Mouse (Mus musculus) midbrain, embryonic 16.5 days (tissue): Measurements from ENCODE around the gene Ttc30b. TPM values are rescaled to one million over a fixed set of nuclear protein-coding genes. Genes with fewer than 3 reads are reported as not detected.

Source experiments
- ATAC-seq: fragments of 200-750 bp; cut with Nextera tagmentation; 2 replicates; pipeline ENCODE4 v1.8.0; 2017; ENCODE audit warnings: moderate TSS enrichment
- H3K27ac ChIP-seq: fragments of 300-500 bp; sonication (generic); 2 replicates; pipeline ENCODE4 v1.5.1; 2014; ENCODE audit warnings: mild to moderate bottlenecking, low read length, mixed read lengths
- H3K27me3 ChIP-seq: fragments of 300-500 bp; sonication (generic); 2 replicates; pipeline ENCODE4 v1.6.1; 2014; ENCODE audit warnings: low read depth, low read length, mixed read lengths; ENCODE audit not compliant: control insufficient read depth, insufficient read depth
- H3K36me3 ChIP-seq: fragments of 300-500 bp; sonication (generic); 2 replicates; pipeline ENCODE4 v1.6.1; 2014; ENCODE audit warnings: mild to moderate bottlenecking, low read length, moderate library complexity, mixed read lengths; ENCODE audit not compliant: control insufficient read depth, insufficient read depth
- H3K4me1 ChIP-seq: fragments of 300-500 bp; sonication (generic); 2 replicates; pipeline ENCODE4 v1.6.1; 2014; ENCODE audit warnings: mild to moderate bottlenecking, low read length, mixed read lengths; ENCODE audit not compliant: control insufficient read depth, insufficient read depth
- H3K4me2 ChIP-seq: fragments of 300-500 bp; sonication (generic); 2 replicates; pipeline ENCODE4 v1.6.1; 2014; ENCODE audit warnings: mild to moderate bottlenecking, low read length, mixed read lengths
- H3K4me3 ChIP-seq: fragments of 300-500 bp; sonication (generic); 2 replicates; pipeline ENCODE4 v1.5.1; 2014; ENCODE audit warnings: low read depth, mild to moderate bottlenecking, low read length, moderate library complexity, mixed read lengths
- H3K9ac ChIP-seq: fragments of 300-500 bp; sonication (generic); 2 replicates; pipeline ENCODE4 v1.6.1; 2014; ENCODE audit warnings: low read depth, low read length, mixed read lengths
- H3K9me3 ChIP-seq: fragments of 300-500 bp; sonication (generic); replicated peaks from 2 replicates; pipeline ENCODE4 v1.6.1; 2014; ENCODE audit warnings: mild to moderate bottlenecking, low read length, mixed read lengths; ENCODE audit not compliant: control insufficient read depth, poor library complexity, severe bottlenecking
- WGBS: fragments of 180-500 bp; shearing (Covaris S2); extraction: QIAGEN DNeasy Blood & Tissue Kit; methylation state at CpG from one replicate; pipeline ENCODE4 v1.1.7; 2014; 5-methylcytosine and 5-hydroxymethylcytosine counted together
- polyA plus RNA-seq: library from polyadenylated mRNA; unstranded; fragments of >200 nt; fragmentation: Nextera tagmentation; extraction: Ambion mirVana; gene quantifications from 2 replicates; pipeline ENCODE4 v1.2.1, GENCODE M21; 2015

The Ttc30b gene
- polyA plus RNA-seq, 1 experiment from 2014 or later = 22.7 TPM

DNA sequence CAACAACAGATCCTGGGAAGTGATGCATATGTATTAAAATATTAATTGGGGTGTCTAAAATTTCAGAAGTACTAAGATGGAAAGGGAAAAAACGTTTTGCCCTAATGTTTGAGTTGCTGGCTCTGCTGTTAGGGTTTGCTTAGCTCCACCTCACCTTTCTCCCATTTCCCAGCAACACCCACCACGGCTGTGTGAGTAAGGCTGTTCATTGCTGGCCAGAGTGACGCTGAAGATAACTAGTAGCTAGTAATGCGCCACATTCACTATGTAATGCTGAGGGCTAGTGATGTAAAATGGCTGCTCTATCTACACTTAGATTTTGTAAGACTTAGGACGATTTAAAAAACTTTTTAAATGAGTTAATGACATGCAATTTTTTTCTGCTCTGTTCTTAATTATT, 42.7 kb downstream of the Ttc30b start:
- 92% methylated on average over 5 of the region's 5 CpGs for WGBS
- Histone ChIP-seq H3K36me3 (peaks cover 6% of the 10 kb centered on the region), H3K9ac (no peak overlapping the region), H3K27ac (no peak overlapping the region), H3K4me2 (no peak overlapping the region), H3K4me3 (no peak overlapping the region), H3K4me1 (no peaks in the 10 kb centered on the region), H3K27me3 (no peaks in the 10 kb centered on the region), H3K9me3 (no peaks in the 10 kb centered on the region)
- no peak for ATAC-seq

DNA sequence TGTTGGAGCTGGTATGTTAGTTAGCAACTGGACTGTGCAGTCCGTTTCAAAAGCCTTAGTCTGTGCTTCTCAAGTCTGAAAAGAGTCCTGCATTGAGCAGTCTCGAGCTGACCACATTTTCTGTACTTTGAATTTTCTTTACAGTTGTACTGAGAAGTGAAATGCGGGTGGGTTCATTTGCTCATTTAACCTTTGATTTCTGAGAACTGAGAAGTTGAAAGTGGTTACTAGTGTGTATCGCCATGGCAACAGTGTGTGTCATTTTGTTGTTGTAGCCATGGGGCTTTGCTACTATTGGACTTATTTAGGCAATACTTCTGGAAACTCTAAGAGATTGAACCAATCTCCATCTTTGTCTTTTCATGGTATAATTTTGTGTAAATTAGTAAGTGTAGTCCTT, 46.4 kb downstream of the Ttc30b start:
- 50% methylated on average over 4 of the region's 4 CpGs for WGBS

More for the DNA sequence above, 46.4 kb downstream of the Ttc30b start:
- no peaks in the 10 kb centered on the region for H3K9me3 ChIP-seq
- H3K4me2 ChIP-seq = no peak overlapping the region
- no peak overlapping the region for H3K4me3 ChIP-seq
- no peaks in the 10 kb centered on the region for H3K4me1 ChIP-seq
- H3K27ac ChIP-seq = no peak overlapping the region
- no peak overlapping the region for H3K9ac ChIP-seq
- ATAC-seq = no peak
- H3K27me3 ChIP-seq = no peaks in the 10 kb centered on the region
- H3K36me3 ChIP-seq = 0 out of 2 replicates have a peak, but pooled peaks cover 2% of the 10 kb centered on the region

Other genes starting within 250 kb of the Ttc30b start
- gene Nfe2l2, start 233.9 kb downstream of the Ttc30b start, polyA plus RNA-seq = 9.3 and 9.8 TPM in 2 replicates
- gene Agps, start 106.4 kb downstream of the Ttc30b start, polyA plus RNA-seq = 26.5 and 26.7 TPM in 2 replicates
- 0.78 and 1.2 TPM in 2 replicates for gene Ttc30a2, start 39.6 kb upstream of the Ttc30b start, polyA plus RNA-seq
- gene Ttc30a1, start 43.4 kb upstream of the Ttc30b start, polyA plus RNA-seq = 8.8 and 10.2 TPM in 2 replicates